Mouse (Mus musculus): ENCODE measurements around the gene Glra4. TPM values are rescaled to one million over a fixed set of nuclear protein-coding genes. Genes with fewer than 3 reads are reported as not detected.

The Glra4 gene
- polyA plus RNA-seq, 1 experiment, result not detected

DNA sequence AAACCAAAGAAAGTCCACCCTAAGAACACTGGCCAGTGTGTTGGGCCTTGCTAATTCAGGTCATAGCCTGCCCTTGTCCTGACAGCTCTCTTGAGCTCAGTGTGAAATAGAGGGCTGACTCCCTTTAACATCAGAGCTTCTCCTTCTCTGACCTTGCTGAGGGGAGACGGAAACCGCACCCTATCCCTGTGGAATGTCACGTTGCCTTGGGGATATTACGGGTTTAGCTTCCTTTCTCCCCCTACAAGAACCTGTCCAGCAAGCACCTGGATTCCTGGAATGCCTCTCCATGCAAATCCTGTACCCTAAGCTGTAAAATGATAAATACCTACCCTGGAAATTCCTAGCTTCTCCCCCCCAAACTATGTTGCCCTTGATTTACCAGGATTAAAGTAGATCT lies 9.5 kb upstream of the Glra4 start:
- WGBS, result 84% methylated on average over 4 of the region's 4 CpGs
- Histone ChIP-seq H3K27me3 (ENCODE audit: control insufficient read depth, insufficient read depth, low read length) (no peaks in the 10 kb centered on the region), H3K4me3 (ENCODE audit: extremely low read depth, insufficient read depth, insufficient read length) (no peak overlapping the region), H3K4me1 (ENCODE audit: control insufficient read depth, insufficient read depth, insufficient read length) (no peaks in the 10 kb centered on the region), H3K36me3 (ENCODE audit: control insufficient read depth, insufficient read depth, low read length) (0 out of 2 replicates have a peak, but pooled peaks cover 3% of the 10 kb centered on the region), H3K27ac (ENCODE audit: insufficient read depth, low read length) (no peak overlapping the region)
- TF ChIP-seq POLR2A (IDR thresholded peaks at IDR 0.05; ENCODE audit: low read depth, low read length) (no peak), CTCF (IDR thresholded peaks at IDR 0.05; ENCODE audit: extremely low read depth, insufficient read depth, insufficient read length, insufficient replicate concordance) (no peak)
- DNase-seq (ENCODE audit: low read depth in 1 of 2, low spot score in 2 of 2), result no peak

DNA sequence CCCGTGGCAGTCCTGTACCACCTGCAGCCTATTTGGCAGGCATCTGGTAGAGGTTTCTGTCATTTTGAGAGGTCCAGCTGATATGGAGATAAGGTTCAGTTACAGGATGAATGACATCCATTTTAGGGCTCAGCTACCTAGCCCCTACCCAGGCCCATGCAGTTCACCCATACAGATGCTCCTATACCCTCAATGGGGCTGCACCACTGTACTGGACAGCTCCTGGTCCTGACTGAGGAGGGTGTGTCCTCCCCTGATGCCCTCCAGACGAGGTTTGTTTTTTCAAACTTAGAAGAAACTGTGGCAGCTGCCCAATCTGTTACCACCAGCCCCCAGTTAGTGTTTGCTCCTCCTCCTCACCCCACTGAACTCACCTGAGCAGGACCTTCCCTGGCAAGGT lies 679 bp downstream of the Glra4 start:
- no peaks in the 10 kb centered on the region for H3K36me3 ChIP-seq (ENCODE audit: control insufficient read depth, insufficient read depth, low read length)
- no peaks in the 10 kb centered on the region for H3K4me1 ChIP-seq (ENCODE audit: control insufficient read depth, insufficient read depth, insufficient read length)
- no peak overlapping the region for H3K27ac ChIP-seq (ENCODE audit: insufficient read depth, low read length)
- TF ChIP-seq CTCF (IDR thresholded peaks at IDR 0.05; ENCODE audit: extremely low read depth, insufficient read depth, insufficient read length, insufficient replicate concordance) (no peak), POLR2A (IDR thresholded peaks at IDR 0.05; ENCODE audit: low read depth, low read length) (no peak)
- WGBS, result 67% methylated on average over 2 of the region's 2 CpGs
- DNase-seq (ENCODE audit: low read depth in 1 of 2, low spot score in 2 of 2), result no peak
- no peaks in the 10 kb centered on the region for H3K27me3 ChIP-seq (ENCODE audit: control insufficient read depth, insufficient read depth, low read length)
- no peak overlapping the region for H3K4me3 ChIP-seq (ENCODE audit: extremely low read depth, insufficient read depth, insufficient read length)

DNA sequence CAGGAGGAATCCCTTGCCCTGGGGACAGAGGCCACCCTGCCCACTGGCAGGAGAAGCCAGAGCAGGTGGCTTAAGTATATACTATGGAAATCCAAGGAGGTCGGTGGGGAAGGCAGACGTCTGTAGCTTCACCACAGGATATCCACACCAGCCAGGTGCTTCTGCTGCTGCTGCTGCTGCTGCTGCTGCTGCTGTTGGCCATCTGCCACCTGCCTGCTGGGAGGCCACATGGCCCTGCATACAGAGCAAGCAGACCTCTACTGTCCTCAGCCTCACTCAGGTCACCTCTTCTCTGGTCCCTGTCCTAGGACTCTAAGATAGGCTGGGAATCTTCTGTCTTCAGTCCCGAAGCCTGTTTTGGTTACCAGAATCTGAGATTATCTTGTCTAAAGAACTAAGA lies 1.9 kb downstream of the Glra4 start:
- WGBS, result 73% methylated on average over 3 of the region's 3 CpGs
- Histone ChIP-seq H3K27me3 (ENCODE audit: control insufficient read depth, insufficient read depth, low read length) (no peaks in the 10 kb centered on the region), H3K4me1 (ENCODE audit: control insufficient read depth, insufficient read depth, insufficient read length) (no peaks in the 10 kb centered on the region), H3K4me3 (ENCODE audit: extremely low read depth, insufficient read depth, insufficient read length) (no peak overlapping the region), H3K36me3 (ENCODE audit: control insufficient read depth, insufficient read depth, low read length) (no peaks in the 10 kb centered on the region), H3K27ac (ENCODE audit: insufficient read depth, low read length) (no peak overlapping the region)
- no peak for DNase-seq (ENCODE audit: low read depth in 1 of 2, low spot score in 2 of 2)
- TF ChIP-seq POLR2A (IDR thresholded peaks at IDR 0.05; ENCODE audit: low read depth, low read length) (no peak), CTCF (IDR thresholded peaks at IDR 0.05; ENCODE audit: extremely low read depth, insufficient read depth, insufficient read length, insufficient replicate concordance) (no peak)

DNA sequence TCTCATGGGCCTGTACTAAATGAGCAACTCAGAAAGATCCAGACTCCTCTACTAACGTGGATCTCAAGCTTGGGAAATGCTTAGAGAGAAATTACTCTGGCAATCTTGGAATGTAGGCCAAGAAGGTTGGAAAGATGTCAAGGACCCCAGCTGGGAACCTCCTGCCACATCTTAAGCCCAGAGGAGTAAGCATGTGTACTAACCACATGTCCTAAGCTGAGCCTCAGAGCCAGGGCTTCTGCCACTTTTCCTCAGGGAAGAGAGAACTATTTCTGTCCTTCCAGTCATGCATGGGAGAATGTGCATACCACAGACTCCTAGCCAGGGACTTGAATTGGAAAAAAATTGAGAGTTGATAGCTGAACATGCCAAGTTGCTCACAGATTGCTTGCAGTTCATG lies 6.9 kb downstream of the Glra4 start:
- Histone ChIP-seq H3K27ac (ENCODE audit: insufficient read depth, low read length) (no peak overlapping the region), H3K4me3 (ENCODE audit: extremely low read depth, insufficient read depth, insufficient read length) (no peak overlapping the region), H3K4me1 (ENCODE audit: control insufficient read depth, insufficient read depth, insufficient read length) (no peaks in the 10 kb centered on the region), H3K27me3 (ENCODE audit: control insufficient read depth, insufficient read depth, low read length) (no peaks in the 10 kb centered on the region), H3K36me3 (ENCODE audit: control insufficient read depth, insufficient read depth, low read length) (no peaks in the 10 kb centered on the region)
- no peak for DNase-seq (ENCODE audit: low read depth in 1 of 2, low spot score in 2 of 2)
- WGBS, result 71% methylated on average over 1 of the region's 1 CpGs
- TF ChIP-seq CTCF (IDR thresholded peaks at IDR 0.05; ENCODE audit: extremely low read depth, insufficient read depth, insufficient read length, insufficient replicate concordance) (no peak), POLR2A (IDR thresholded peaks at IDR 0.05; ENCODE audit: low read depth, low read length) (no peak)

DNA sequence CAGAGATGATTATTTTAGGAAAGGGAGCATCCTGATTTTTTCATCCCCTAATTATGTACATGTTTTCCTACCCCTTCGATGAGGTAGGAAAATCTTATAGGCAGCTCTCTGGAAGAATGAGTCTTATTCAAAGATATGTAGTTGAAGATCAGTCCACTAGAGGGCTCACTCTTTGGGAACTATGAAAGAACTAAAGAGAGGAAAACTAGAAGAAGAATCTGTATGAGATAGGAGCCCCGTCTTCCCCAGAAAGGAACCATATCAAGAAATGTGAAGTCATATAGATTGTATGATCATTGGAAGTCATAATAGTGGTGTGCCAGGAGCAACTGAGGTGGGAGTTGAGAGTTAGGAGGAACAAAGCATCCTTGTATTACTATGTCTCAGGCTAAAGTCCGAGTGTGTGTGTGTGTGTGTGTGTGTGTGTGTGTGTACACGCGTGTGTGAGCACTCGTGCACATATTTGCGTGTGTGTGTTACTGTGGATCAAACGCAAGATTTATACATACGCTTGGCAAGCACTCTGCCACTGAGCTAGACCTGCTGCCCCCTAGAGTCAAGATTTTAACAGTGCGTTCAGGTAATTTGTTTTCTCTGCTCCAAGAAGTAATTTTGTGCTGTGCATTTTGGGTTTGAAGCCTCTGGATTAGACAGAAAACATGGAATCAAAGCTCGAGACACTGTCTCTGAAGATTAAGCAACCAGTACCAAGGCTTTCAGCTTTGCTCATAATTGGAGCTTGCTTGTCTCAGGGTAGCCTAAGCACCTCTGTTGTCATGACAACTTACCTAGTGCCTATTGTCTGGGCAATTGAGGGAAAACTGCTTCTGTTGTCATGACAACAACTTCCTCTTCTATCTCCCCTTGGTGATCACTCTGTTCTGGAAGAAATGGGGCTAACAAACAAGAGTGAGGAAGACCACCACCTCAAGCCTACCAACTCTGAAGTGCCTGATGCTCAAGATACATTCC lies 18.6 kb downstream of the Glra4 start:
- DNase-seq (ENCODE audit: low read depth in 1 of 2, low spot score in 2 of 2), result no peak
- H3K4me1 ChIP-seq (ENCODE audit: control insufficient read depth, insufficient read depth, insufficient read length), result no peaks in the 10 kb centered on the region; the same call in 1 of the 2 replicates
- no peak overlapping the region for H3K27ac ChIP-seq (ENCODE audit: insufficient read depth, low read length)
- no peaks in the 10 kb centered on the region for H3K27me3 ChIP-seq (ENCODE audit: control insufficient read depth, insufficient read depth, low read length)
- H3K4me3 ChIP-seq (ENCODE audit: extremely low read depth, insufficient read depth, insufficient read length), result no peak overlapping the region
- TF ChIP-seq POLR2A (IDR thresholded peaks at IDR 0.05; ENCODE audit: low read depth, low read length), result no peak
- peak; percentile 5; the same call in 1 of the 2 replicates for TF ChIP-seq CTCF (IDR thresholded peaks at IDR 0.05; ENCODE audit: extremely low read depth, insufficient read depth, insufficient read length, insufficient replicate concordance)
- no peaks in the 10 kb centered on the region for H3K36me3 ChIP-seq (ENCODE audit: control insufficient read depth, insufficient read depth, low read length)
- WGBS, result 63% methylated on average over 11 of the region's 11 CpGs

DNA sequence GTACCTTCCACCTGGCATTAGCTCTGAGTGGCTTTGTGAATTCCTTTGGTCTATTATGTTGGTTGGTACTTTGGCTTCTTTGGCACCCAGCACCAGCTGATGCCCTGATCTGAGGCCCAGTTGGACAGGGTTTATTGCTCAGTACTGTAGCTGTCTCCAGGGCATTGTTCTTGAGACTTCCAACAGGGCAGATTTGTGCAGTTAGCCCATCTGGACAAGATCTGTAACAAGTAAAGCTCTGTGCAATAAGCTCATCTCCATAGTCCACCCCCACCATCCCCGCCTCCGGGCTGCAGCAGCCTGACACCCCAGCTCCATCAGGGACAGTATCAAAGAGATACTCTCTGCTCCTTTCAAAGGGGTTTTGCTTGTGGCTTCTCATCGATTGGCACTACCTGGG lies 24.5 kb downstream of the Glra4 start:
- WGBS, result 84% methylated on average over 3 of the region's 3 CpGs
- no peaks in the 10 kb centered on the region for H3K36me3 ChIP-seq (ENCODE audit: control insufficient read depth, insufficient read depth, low read length)
- TF ChIP-seq CTCF (IDR thresholded peaks at IDR 0.05; ENCODE audit: extremely low read depth, insufficient read depth, insufficient read length, insufficient replicate concordance) (no peak), POLR2A (IDR thresholded peaks at IDR 0.05; ENCODE audit: low read depth, low read length) (no peak)
- no peaks in the 10 kb centered on the region for H3K27me3 ChIP-seq (ENCODE audit: control insufficient read depth, insufficient read depth, low read length)
- H3K4me3 ChIP-seq (ENCODE audit: extremely low read depth, insufficient read depth, insufficient read length), result no peak overlapping the region
- H3K27ac ChIP-seq (ENCODE audit: insufficient read depth, low read length), result no peak overlapping the region
- no peak for DNase-seq (ENCODE audit: low read depth in 1 of 2, low spot score in 2 of 2)
- H3K4me1 ChIP-seq (ENCODE audit: control insufficient read depth, insufficient read depth, insufficient read length), result no peaks in the 10 kb centered on the region

DNA sequence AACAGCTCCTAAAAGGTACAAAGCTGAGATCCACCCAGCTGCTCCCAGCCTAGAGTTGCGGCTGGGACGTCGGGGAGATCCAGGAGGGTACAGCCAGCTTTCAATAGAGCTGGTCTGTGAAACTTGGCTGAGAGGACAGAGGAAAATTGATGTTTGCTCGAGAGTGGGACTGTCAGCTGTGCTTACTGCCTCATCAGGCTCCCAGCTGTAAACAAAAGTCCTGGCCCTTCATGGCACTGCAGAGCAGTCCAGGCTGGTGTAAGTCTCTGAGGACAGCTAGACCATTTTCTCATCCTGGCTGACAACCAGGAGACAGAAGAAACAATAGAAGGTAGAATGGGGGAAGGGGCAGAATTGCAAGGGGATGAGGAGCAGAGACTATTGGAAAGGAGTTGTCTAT lies 30.6 kb downstream of the Glra4 start:
- Histone ChIP-seq H3K4me3 (ENCODE audit: extremely low read depth, insufficient read depth, insufficient read length) (no peak overlapping the region), H3K36me3 (ENCODE audit: control insufficient read depth, insufficient read depth, low read length) (no peaks in the 10 kb centered on the region; the same call in 1 of the 2 replicates), H3K27me3 (ENCODE audit: control insufficient read depth, insufficient read depth, low read length) (no peaks in the 10 kb centered on the region), H3K27ac (ENCODE audit: insufficient read depth, low read length) (no peak overlapping the region), H3K4me1 (ENCODE audit: control insufficient read depth, insufficient read depth, insufficient read length) (no peaks in the 10 kb centered on the region)
- TF ChIP-seq CTCF (IDR thresholded peaks at IDR 0.05; ENCODE audit: extremely low read depth, insufficient read depth, insufficient read length, insufficient replicate concordance) (no peak), POLR2A (IDR thresholded peaks at IDR 0.05; ENCODE audit: low read depth, low read length) (no peak)
- no peak for DNase-seq (ENCODE audit: low read depth in 1 of 2, low spot score in 2 of 2)
- WGBS, result 85% methylated on average over 4 of the region's 4 CpGs
